Mouse (Mus musculus): ENCODE results near the gene 4930579F01Rik. TPM values are rescaled to one million over a fixed set of nuclear protein-coding genes. Genes with fewer than 3 reads are reported as not detected.
"Not testable (repeated sequence)": the region's sequence is repeated elsewhere in the genome, so short reads cannot be mapped to it uniquely, and the experiment has no call there.

Gene 4930579F01Rik
- total RNA-seq, 2 experiments from 2014 or later: not detected

- no peak for DNase-seq
- intact Hi-C loops (cut with DNase I; ENCODE audit: low total_unique reads): no loop called here
Measured at GRCm38 (mm10) chr3:138162553-138163183, 31.0 kb downstream of the 4930579F01Rik start.

- intact Hi-C loops (cut with DNase I; ENCODE audit: low total_unique reads): no loop called here
- DNase-seq: no peak
Measured at GRCm38 (mm10) chr3:138161623-138162022, 32.0 kb downstream of the 4930579F01Rik start.

DNA sequence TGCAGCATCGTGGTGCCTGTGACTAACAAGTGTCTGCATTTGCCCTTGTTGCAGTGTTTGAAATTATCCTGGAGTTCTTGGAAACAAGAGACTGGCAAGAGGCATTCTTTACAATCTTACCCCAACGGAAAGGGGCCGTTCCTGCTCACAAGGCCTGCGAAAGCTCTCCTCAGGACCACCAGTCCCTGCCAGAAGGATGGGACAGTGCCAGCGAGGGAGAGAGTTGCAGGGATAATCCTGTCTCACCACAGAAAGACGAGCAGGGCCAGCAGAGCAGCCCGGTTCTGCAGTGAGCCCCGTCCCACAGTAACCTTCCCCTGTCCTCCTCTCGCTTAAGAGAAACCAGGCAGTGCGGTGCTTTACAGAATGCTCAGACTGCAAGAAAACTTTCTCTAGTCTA, 37.0 kb downstream of the 4930579F01Rik start:
- DNase-seq: peak; percentile 17
- intact Hi-C loops (cut with DNase I; ENCODE audit: low total_unique reads): no loop called here

- intact Hi-C loops (cut with DNase I; ENCODE audit: low total_unique reads): no loop called here
- no peak for DNase-seq
Measured at GRCm38 (mm10) chr3:138155062-138155461, 38.6 kb downstream of the 4930579F01Rik start.

- no peak for DNase-seq
- intact Hi-C loops (cut with DNase I; ENCODE audit: low total_unique reads): loop anchor here (5.0 to 10.0 kb wide), 2 partner anchors 157 to 284 kb away; partner anchors contain the start of genes Dnajb14 and H2afz
Measured at GRCm38 (mm10) chr3:138148811-138149210, 44.8 kb downstream of the 4930579F01Rik start.

DNA sequence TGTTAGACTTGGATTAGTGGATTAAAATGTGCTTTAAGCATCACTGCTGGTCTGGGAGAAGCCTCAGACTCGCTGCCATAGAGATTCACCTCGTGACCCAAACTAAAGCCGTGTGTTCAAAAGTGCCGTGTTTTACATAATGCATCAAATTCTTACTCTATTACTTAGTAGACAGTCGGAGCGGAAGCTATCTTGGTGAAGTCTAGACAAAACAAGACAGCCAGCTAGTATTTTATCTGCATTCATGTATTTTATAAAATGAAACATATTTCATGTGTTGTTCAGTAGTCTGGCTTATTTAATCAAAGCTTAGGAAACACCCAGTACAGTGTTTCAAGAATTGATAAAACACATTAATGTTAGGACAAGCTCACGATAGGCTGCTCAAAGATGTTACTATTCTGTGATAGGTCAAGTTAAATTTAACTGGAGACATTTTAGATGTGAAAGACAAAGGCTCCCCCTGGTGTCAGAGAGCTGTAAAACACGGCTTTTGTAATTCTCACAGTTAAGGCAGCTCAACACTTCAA, 48.9 kb downstream of the 4930579F01Rik start, which contains the start of gene Mttp:
TSS of gene Mttp (minus strand) at position 327 of the 530 bp plus-strand sequence.
- intact Hi-C loops (cut with DNase I; ENCODE audit: low total_unique reads): loop anchor here (5.0 to 10.0 kb wide), 2 partner anchors 152 to 280 kb away; partner anchors contain the start of genes Dnajb14 and H2afz
- peak; percentile 59 for DNase-seq

GRCm38 (mm10) chr3:138144060-138144641, 49.5 kb downstream of the 4930579F01Rik start:
- DNase-seq: no peak
- intact Hi-C loops (cut with DNase I; ENCODE audit: low total_unique reads): loop anchor here (10.0 kb wide), 1 partner anchor 279 kb away; the partner anchor contains the start of genes Dnajb14 and H2afz

- intact Hi-C loops (cut with DNase I; ENCODE audit: low total_unique reads): loop anchor here (10.0 kb wide), 1 partner anchor 279 kb away; the partner anchor contains the start of genes Dnajb14 and H2afz
Measured at GRCm38 (mm10) chr3:138143315-138144059, 50.1 kb downstream of the 4930579F01Rik start, which contains the start of gene Trmt10a. Trmt10a (plus strand) TSS chr3:138143448.

DNA sequence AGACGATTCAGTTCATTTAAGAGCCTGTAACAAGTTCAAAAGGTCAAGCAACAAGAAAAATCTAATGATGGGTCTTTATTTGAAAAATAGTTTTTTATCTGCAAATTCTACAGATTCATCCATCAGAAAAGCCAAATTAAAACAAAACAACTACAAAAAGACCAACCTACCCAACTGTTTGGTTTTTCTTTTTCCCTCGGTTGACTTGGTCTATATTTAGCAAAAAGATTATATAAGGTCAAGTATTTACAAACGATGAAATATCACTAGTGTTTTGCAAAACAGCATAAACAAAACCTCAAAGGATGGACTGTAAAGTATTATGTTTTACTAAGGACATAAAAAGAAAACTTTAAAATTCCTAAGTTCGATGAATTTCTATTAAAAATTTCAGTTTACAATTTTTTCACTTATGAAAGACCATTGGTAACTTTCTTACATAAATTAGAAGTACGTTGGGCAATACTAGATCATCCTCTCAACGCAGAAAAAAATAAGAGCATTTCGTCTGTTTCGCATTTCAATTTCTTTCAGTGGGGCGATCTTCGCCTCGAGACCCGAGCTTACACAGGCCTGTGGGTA, 50.8 kb downstream of the 4930579F01Rik start:
- intact Hi-C loops (cut with DNase I; ENCODE audit: low total_unique reads): loop anchor here (10.0 kb wide), 1 partner anchor 278 kb away; the partner anchor contains the start of genes Dnajb14 and H2afz
- DNase-seq: no peak

More at GRCm38 (mm10) chr3:138143315-138144059, 50.1 kb downstream of the 4930579F01Rik start, which contains the start of gene Trmt10a:
- peak; percentile 99 for DNase-seq

DNA sequence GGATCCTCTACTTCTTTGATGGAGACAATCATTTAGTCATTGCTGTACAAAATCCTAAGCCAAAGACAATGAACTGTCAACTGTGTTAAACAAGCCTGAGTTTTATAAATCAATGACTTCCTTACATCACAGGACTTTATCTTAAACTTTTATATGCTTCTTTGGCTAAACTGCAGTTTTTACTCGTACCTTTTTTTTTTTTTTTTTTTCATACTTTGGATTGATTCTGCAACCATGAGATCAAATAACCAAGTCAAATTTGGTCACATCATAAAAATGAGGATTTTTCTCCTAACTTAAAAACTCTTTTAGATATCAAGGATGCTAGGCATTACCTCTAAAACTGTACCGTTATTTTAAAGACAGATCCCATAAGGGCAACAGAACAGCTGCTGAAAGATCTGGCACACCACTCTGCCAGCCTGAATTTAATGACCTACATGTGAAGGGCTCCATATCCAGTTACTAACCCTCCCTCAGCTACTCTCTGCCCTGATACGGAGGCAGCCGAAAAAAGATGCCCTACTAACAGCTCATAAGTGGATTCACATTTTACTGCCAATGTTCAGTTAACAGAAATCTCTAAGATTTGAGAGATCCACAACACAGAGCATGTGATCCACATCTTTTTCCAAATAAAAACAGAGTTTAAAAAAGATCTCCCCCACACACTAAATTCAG, 51.4 kb downstream of the 4930579F01Rik start:
- intact Hi-C loops (cut with DNase I; ENCODE audit: low total_unique reads): loop anchor here (10.0 kb wide), 1 partner anchor 277 kb away; the partner anchor contains the start of genes Dnajb14 and H2afz
- peak; percentile 43 for DNase-seq

DNA sequence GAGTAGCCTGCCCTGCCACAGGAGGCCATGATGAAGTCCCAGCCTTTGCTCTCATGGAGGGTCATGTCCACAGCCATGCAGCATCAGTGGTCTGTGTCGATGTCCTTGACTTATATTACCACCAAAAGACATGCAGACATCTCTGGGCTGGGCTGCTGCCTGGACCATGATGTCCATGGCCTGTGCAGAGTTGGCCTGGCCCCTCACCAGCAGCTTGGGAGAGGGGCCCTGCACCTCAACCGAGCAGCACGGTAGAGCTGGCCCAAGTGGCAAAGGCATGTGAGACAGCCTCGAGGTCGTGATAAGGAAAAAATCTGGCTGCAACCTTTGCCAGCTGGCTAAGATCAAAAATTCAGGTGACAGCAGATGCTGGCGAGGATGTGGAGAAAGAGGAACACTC, 54.0 kb downstream of the 4930579F01Rik start:
- intact Hi-C loops (cut with DNase I; ENCODE audit: low total_unique reads): loop anchor here (10.0 kb wide), 2 partner anchors 55 to 275 kb away; partner anchors contain the start of genes Dnajb14 and H2afz
- no peak for DNase-seq

- DNase-seq: not testable (repeated sequence)
- intact Hi-C loops (cut with DNase I; ENCODE audit: low total_unique reads): loop anchor here (10.0 kb wide), 1 partner anchor 53 kb away; no protein-coding TSS in a partner anchor
Measured at GRCm38 (mm10) chr3:138138146-138138545, 55.5 kb downstream of the 4930579F01Rik start.

GRCm38 (mm10) chr3:138134528-138134927, 59.1 kb downstream of the 4930579F01Rik start:
- intact Hi-C loops (cut with DNase I; ENCODE audit: low total_unique reads): loop anchor here (10.0 kb wide), 1 partner anchor 50 kb away; no protein-coding TSS in a partner anchor
- DNase-seq: no peak

- no peak for DNase-seq
- intact Hi-C loops (cut with DNase I; ENCODE audit: low total_unique reads): loop anchor here (10.0 kb wide), 1 partner anchor 49 kb away; no protein-coding TSS in a partner anchor
Measured at GRCm38 (mm10) chr3:138133916-138134315, 59.7 kb downstream of the 4930579F01Rik start.

DNA sequence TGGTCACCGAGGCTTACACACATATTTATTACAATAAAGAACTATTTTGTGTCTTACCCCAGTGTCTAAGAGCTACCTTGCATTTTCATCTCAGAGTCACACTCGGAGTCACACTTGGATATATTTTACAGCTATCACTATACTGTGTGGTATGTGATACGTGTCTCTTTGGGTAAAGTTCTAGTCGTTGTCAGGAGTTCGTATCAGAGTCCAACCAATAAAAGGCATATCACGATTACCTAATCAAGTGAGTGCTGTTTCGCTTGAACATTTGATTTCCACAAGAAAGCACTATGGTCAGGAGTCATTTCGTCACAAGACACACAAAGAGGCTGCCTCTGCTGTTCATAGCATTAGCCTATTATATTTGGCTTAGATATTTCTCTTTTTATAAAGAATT, 60.2 kb downstream of the 4930579F01Rik start:
- no peak for DNase-seq
- intact Hi-C loops (cut with DNase I; ENCODE audit: low total_unique reads): loop anchor here (10.0 kb wide), 1 partner anchor 49 kb away; no protein-coding TSS in a partner anchor

DNA sequence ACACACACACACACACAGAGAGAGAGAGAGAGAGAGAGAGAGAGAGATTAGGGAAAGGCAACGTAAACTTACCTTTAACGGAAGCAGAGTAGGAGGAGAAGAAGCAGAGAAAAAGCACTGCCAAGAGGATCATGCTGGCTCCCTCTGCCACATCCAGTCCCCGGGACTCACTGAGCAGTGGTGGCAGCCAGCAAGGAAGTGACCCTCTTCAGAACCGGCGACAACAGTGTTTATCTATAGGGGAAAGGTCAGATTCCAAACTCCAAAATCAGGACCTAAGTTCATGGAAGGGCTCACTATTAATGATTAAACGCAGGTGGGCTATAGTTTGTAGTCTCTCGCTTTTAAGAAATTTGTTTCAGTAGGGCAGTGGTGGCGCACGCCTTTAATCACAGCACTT, 62.5 kb downstream of the 4930579F01Rik start:
- intact Hi-C loops (cut with DNase I; ENCODE audit: low total_unique reads): loop anchor here (10.0 kb wide), 1 partner anchor 46 kb away; no protein-coding TSS in a partner anchor
- no peak for DNase-seq

- intact Hi-C loops (cut with DNase I; ENCODE audit: low total_unique reads): loop anchor here (10.0 kb wide), 1 partner anchor 46 kb away; no protein-coding TSS in a partner anchor
Measured at GRCm38 (mm10) chr3:138130692-138131091, 62.9 kb downstream of the 4930579F01Rik start.

DNA sequence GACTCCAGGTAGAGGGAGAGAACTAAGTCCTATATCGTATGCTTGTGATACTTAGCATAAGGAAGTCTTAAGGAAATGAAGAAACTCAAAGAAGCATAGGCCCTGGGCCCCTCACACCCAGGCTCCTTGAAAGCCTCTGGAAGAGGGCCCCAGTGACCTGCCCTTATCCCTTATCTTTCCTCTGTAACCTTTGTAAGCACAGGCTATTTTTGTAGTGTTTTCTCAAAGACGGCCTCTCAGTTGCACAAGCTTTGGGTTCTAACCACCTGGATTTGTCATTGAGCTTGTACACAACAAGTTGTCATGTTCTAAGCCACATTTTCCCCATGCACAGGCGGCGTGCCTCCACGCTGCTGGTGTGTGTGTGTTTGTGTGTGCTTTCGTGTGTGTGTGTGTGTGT, 64.5 kb downstream of the 4930579F01Rik start:
- DNase-seq: no peak
- intact Hi-C loops (cut with DNase I; ENCODE audit: low total_unique reads): no loop called here

More at GRCm38 (mm10) chr3:138130692-138131091, 62.9 kb downstream of the 4930579F01Rik start:
- DNase-seq: no peak

All from gastrocnemius, postnatal 14 days (tissue).